Mouse (Mus musculus): Measurements from ENCODE around the gene Myom3.

Myom3 gene

GRCm38 (mm10) chr4:135761569-135761968 is 2.1 kb downstream of the Myom3 start:
- CTCF ChIA-PET, result no interaction called here

GRCm38 (mm10) chr4:135762251-135762906 is 2.9 kb downstream of the Myom3 start:
- CTCF ChIA-PET, result interaction anchor here (0.6 kb wide), 1 partner anchor 49 kb away, joined by 6 read pairs; no protein-coding TSS in a partner anchor

- CTCF ChIA-PET, result no interaction called here
These were observed 5.2 kb downstream of the Myom3 start for GRCm38 (mm10) chr4:135764700-135765099.

- CTCF ChIA-PET, result no interaction called here
These were observed 6.2 kb downstream of the Myom3 start for GRCm38 (mm10) chr4:135765707-135766106.

GRCm38 (mm10) chr4:135766976-135767375 is 7.5 kb downstream of the Myom3 start:
- CTCF ChIA-PET, result no interaction called here

GRCm38 (mm10) chr4:135768572-135769526 is 9.3 kb downstream of the Myom3 start:
- CTCF ChIA-PET, result no interaction called here

GRCm38 (mm10) chr4:135770611-135771305 is 11.2 kb downstream of the Myom3 start:
- CTCF ChIA-PET, result interaction anchor here (0.6 kb wide), 1 partner anchor 298 kb away, joined by 8 read pairs; no protein-coding TSS in a partner anchor

- CTCF ChIA-PET, result no interaction called here
These were observed 12.1 kb downstream of the Myom3 start for GRCm38 (mm10) chr4:135771592-135771991.

- CTCF ChIA-PET, result no interaction called here
These were observed 13.2 kb downstream of the Myom3 start for GRCm38 (mm10) chr4:135772671-135773070.

GRCm38 (mm10) chr4:135774496-135774895 is 15.0 kb downstream of the Myom3 start:
- CTCF ChIA-PET, result no interaction called here

GRCm38 (mm10) chr4:135776850-135777249 is 17.3 kb downstream of the Myom3 start:
- CTCF ChIA-PET, result no interaction called here

- CTCF ChIA-PET, result no interaction called here
These were observed 20.1 kb downstream of the Myom3 start for GRCm38 (mm10) chr4:135779661-135780060.

GRCm38 (mm10) chr4:135780255-135780654 is 20.7 kb downstream of the Myom3 start:
- CTCF ChIA-PET, result no interaction called here

GRCm38 (mm10) chr4:135781304-135781703 is 21.8 kb downstream of the Myom3 start:
- CTCF ChIA-PET, result no interaction called here

GRCm38 (mm10) chr4:135786581-135786980 is 27.1 kb downstream of the Myom3 start:
- CTCF ChIA-PET, result no interaction called here

GRCm38 (mm10) chr4:135787271-135787670 is 27.8 kb downstream of the Myom3 start:
- CTCF ChIA-PET, result interaction anchor here (0.6 kb wide), 1 partner anchor 824 kb away, joined by 10 read pairs; no protein-coding TSS in a partner anchor

- CTCF ChIA-PET, result interaction anchor here (0.7 kb wide), 1 partner anchor 789 kb away, joined by 9 read pairs; no protein-coding TSS in a partner anchor
These were observed 29.6 kb downstream of the Myom3 start for GRCm38 (mm10) chr4:135789135-135789534.

- CTCF ChIA-PET, result no interaction called here
These were observed 33.3 kb downstream of the Myom3 start for GRCm38 (mm10) chr4:135792821-135793220.

- CTCF ChIA-PET, result interaction anchor here (0.5 to 1.5 kb wide), 2 partner anchors 135 to 145 kb away, joined by 3 to 7 read pairs; no protein-coding TSS in a partner anchor
These were observed 38.4 kb downstream of the Myom3 start for GRCm38 (mm10) chr4:135797931-135798330.

GRCm38 (mm10) chr4:135801543-135801942 is 42.0 kb downstream of the Myom3 start:
- CTCF ChIA-PET, result interaction anchor here (0.6 kb wide), 1 partner anchor 144 kb away, joined by 8 read pairs; no protein-coding TSS in a partner anchor

GRCm38 (mm10) chr4:135803299-135803698 is 43.8 kb downstream of the Myom3 start:
- CTCF ChIA-PET, result no interaction called here

- CTCF ChIA-PET, result no interaction called here
These were observed 44.7 kb downstream of the Myom3 start for GRCm38 (mm10) chr4:135804169-135804568.

All from spleen, embryonic (tissue).